Mouse (Mus musculus) left cerebral cortex, postnatal 14 days (tissue): ENCODE measurements around the gene Gphb5. TPM values are rescaled to one million over a fixed set of nuclear protein-coding genes. Genes with fewer than 3 reads are reported as not detected.
"Not testable (repeated sequence)": the region's sequence is repeated elsewhere in the genome, so short reads cannot be mapped to it uniquely, and the experiment has no call there.

Source experiments
- DNase-seq, 2 experiments: peaks; one replicate each; pipeline ENCODE4 v3.0.0; 2021 to 2022; ENCODE audit warnings: low spot score in 2 of 2, mixed read lengths in 1 of 2
- intact Hi-C: fragments of 180-260 bp; cut with DNase I; formaldehyde crosslinking; loops from one replicate; pipeline ENCODE4 v1.15.1; 2025
- long read RNA-seq, 2 experiments: library from polyadenylated mRNA; stranded (forward); transcript quantifications; one replicate each; pipeline ENCODE4 v2.0.0; 2021
- total RNA-seq, 2 experiments: library from RNA; stranded (reverse); gene quantifications; 2 replicates each; pipeline ENCODE4 v1.2.3; 2021

Gphb5 gene
- total RNA-seq: not detected
- long read RNA-seq, experiment 1: 0 reads
- long read RNA-seq, experiment 2: 0 reads

GRCm38 (mm10) chr12:75416681-75417080, at the start of gene Gphb5:
Gphb5 (minus strand) TSS chr12:75416781.
- intact Hi-C loops: no loop called here
- DNase-seq: no peak

GRCm38 (mm10) chr12:75466206-75466605, 49.6 kb upstream of the Gphb5 start:
- intact Hi-C loops: loop anchor here (5.0 to 10.0 kb wide), 2 partner anchors 131 to 309 kb away; partner anchors contain the start of gene Ppp2r5e

DNA sequence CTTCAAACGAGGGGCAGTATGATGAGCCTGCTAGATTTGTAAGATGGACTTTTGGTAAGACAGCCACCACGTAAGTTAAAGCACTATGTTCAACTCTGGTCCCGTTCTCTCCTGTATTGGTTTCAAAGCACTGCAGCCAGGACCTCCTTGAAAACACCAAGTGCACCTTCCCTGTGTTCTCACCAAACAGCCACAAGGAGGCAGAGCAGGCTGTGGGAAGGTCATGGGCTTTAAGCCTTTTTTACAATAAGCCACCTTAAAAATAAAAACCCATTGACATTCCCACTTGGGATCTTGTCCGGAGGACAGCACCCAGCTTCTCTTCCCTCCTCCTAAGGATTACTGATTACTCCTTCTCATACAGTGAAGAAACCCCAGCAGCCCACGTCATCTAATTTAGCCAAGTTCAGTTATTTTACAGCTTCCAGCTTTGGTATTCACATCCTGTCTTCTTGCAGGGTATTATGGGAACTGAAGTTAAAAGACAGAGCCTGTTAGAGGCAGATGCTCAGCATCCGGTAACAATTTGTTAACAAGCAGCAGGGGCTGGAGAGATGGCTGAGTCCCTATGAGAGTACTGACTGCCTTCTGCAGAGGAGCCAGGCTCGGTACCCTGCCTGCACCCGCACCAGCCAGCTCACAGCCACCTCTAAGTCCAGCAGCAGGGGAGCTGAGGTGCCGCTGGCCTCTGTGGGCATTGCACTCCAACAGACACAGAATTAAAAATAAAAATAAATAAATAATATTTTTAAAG, 47.6 kb upstream of the Gphb5 start:
- peak; percentile 43 to 51 for DNase-seq
- intact Hi-C loops: loop anchor here (2.0 to 10.0 kb wide), 2 partner anchors 193 to 311 kb away; no protein-coding TSS in a partner anchor

More at GRCm38 (mm10) chr12:75466206-75466605, 49.6 kb upstream of the Gphb5 start:
- no peak for DNase-seq

DNA sequence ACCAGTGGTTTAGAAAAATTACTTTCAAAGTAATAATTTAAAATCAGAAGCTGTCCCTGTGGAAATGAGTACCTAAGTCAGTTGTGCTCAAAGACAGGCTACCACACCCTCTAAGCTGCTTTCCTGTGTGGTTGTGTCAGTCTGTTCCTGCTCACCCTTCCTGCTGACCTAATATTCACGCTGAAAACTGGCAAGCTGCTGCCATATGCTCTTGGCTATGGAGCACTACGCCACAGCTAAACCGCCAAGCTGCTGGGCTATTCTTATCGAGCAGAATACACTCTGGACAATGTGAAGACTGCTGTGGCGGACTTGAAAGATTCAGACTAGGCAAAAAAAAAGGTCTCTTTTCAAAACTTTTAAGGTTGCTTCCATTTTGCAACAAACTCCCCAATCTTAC, 44.0 kb upstream of the Gphb5 start:
- intact Hi-C loops: loop anchor here (10.0 kb wide), 1 partner anchor 314 kb away; no protein-coding TSS in a partner anchor
- DNase-seq: no peak

DNA sequence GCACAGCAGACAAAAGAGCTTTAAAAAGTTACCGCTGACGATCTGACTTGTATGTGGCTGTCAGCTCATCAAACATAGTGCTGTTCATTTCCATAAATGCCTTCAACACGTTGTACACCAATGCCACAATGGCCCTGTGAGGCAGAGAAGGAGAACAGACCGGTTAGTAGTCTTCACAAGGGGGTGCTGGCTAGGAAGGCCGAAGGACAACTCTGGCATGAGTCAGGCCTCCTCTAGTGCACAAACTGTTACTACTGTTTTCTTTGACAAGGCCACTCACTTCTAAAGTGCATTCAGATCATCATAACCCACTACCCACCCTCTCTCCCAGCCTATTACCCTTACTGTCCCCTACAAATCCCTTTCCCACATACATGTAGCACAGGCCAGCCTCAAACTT, 43.1 kb upstream of the Gphb5 start:
- intact Hi-C loops: loop anchor here (10.0 kb wide), 1 partner anchor 315 kb away; no protein-coding TSS in a partner anchor

GRCm38 (mm10) chr12:75453441-75453840, 36.9 kb upstream of the Gphb5 start:
- intact Hi-C loops: no loop called here
- DNase-seq: no peak

More for the DNA sequence above, 43.1 kb upstream of the Gphb5 start:
- DNase-seq: no peak

DNA sequence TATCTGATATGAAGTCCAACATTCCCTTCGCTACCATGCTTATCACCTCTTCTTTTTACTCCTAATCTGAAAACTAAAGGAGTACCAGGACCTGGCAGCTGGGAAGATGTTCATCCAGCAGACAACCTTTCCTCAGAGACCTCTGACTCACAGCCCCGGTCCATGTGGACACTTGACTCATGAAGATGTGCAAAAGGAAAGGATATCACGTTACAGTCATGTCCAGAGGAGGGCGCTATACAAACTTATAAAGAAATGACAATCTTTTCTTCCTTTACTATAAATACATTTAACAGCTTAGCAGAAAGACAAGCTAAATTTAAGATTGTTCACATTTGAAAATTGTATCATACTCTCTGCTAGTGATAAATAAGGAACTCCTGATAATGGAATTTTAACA, 36.4 kb upstream of the Gphb5 start:
- DNase-seq: peak in 1 of 2 experiments; percentile 32
- intact Hi-C loops: no loop called here

- intact Hi-C loops: no loop called here
- DNase-seq: no peak
These were observed 34.0 kb upstream of the Gphb5 start for GRCm38 (mm10) chr12:75450592-75450991.

DNA sequence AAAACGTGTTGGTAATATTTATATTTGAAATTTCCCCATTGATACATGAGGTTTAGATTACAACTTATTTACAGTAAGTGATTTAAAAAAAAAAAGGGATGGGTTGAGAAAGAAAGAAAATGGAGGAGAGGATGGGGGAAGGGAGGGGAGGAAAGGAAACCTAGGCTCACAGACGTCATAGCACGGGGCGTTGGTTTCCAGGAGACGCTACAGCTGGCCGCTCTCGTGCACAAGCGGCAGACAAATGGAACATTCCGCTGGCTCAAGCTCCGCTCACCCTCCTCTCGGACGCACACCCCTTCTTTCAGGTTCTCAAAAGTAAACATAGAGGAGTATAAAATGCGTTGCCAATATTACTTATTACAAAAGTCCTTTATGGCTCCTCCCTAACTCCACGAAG, 33.4 kb upstream of the Gphb5 start:
- intact Hi-C loops: no loop called here
- DNase-seq: peak in 1 of 2 experiments; percentile 26

- DNase-seq: no peak
- intact Hi-C loops: no loop called here
These were observed 32.9 kb upstream of the Gphb5 start for GRCm38 (mm10) chr12:75449475-75449966.

- intact Hi-C loops: no loop called here
- peak in 1 of 2 experiments; percentile 59 for DNase-seq
These were observed 32.3 kb upstream of the Gphb5 start for GRCm38 (mm10) chr12:75448921-75449320.

- intact Hi-C loops: no loop called here
- DNase-seq: no peak
These were observed 29.7 kb upstream of the Gphb5 start for GRCm38 (mm10) chr12:75446245-75446644.

DNA sequence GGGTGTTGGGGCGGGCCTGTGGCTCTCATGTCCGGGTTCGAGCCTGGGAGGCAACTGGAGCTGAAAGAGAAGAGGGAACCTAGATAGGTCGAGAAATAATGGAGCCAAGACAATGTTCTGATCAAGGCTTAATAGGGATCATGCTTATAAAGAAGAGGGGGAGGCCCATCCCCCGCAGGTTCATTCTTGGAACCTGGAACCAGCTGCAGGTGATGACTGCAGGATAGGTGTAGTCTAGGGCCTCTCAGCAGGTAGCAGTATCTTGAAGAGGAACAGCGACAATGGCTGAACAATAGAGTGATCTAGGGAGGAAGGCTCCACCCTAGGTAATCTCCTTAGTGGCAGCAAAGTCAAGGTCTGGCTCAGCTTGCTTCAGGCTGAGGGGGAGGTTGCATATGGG, 15.8 kb upstream of the Gphb5 start:
- intact Hi-C loops, DNase-seq: not testable (repeated sequence)

DNA sequence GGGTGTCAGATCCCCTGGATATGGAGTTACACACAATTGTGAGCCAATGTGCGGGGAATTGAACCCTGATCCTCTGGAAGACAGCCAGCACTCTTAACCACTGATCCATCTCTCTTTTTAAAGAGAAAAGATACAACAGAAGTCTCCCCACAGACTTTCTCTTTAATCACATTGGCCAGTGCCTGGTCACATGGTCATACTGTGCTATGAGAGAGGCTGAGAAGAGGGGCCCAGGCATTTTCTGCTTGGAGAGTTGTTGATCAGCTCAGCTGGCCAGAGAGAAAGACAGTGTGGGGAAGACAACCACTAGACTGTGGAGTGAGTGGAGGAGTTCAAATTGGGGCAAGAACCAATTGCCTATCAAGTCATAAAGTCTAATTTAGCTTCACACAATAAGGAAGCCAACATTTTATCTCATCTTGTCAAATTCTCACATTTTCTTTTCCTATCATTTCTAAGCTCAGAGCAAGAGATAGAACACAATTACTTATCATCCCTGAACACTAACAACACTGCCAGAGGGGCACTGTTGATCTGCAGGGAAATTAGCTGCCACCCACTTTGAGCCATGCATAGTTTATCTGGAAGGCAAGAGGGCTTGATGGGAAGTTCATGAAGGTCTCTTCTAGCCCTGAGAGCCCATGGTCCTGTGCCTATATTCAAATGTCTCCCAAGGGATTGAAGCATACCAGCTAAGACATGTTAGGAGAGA, 13.3 kb upstream of the Gphb5 start:
- no peak for DNase-seq
- intact Hi-C loops: no loop called here

- DNase-seq: no peak
- intact Hi-C loops: no loop called here
These were observed 12.1 kb upstream of the Gphb5 start for GRCm38 (mm10) chr12:75428719-75429118.

- DNase-seq: no peak
- intact Hi-C loops: no loop called here
These were observed 9.3 kb upstream of the Gphb5 start for GRCm38 (mm10) chr12:75425882-75426281.

DNA sequence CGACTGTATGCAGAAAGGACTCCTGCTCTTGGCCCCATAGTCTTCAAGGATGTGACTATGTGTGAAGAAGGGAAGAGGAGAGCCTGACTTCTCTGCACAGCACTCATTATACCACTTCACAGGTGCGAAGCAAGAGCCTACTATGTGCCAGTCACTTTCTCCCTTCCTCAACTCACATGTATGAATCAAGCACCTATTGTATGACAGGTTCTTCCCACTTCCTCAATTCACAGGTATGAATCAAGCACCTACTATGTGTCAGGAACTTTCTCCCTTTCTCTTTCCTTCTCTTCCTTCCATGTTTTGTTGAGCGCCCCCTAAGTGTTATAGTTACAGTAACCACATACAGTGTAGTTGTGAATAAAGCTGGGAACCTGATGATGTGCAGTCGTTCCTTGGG, 8.2 kb upstream of the Gphb5 start:
- intact Hi-C loops: no loop called here
- DNase-seq: no peak

- DNase-seq: peak; percentile 27 to 82
- intact Hi-C loops: no loop called here
These were observed 7.8 kb upstream of the Gphb5 start for GRCm38 (mm10) chr12:75424359-75424758.

- no peak for DNase-seq
- intact Hi-C loops: no loop called here
These were observed 1.6 kb downstream of the Gphb5 start for GRCm38 (mm10) chr12:75414991-75415390.

GRCm38 (mm10) chr12:75412964-75413363, 3.6 kb downstream of the Gphb5 start:
- no peak for DNase-seq
- intact Hi-C loops: no loop called here
